Mouse (Mus musculus) Patski (cell line): ENCODE measurements around the gene Slc12a3. TPM values are rescaled to one million over a fixed set of nuclear protein-coding genes. Genes with fewer than 3 reads are reported as not detected.

Experiments used
- ATAC-seq: fragments of 100-300 bp; one replicate; pipeline ENCODE4 v1.8.0; 2021
- CTCF ChIA-PET: fragments of 350-600 bp; sonication (Branson Sonifier 250); formaldehyde crosslinking; loops from one replicate; lab custom pipeline; 2022; ENCODE audit warnings: inconsistent platforms; lab: Charles Lee
- POLR2A ChIA-PET: fragments of 350-600 bp; sonication (Branson Sonifier 250); formaldehyde crosslinking; loops from one replicate; lab custom pipeline; 2022; ENCODE audit warnings: antibody characterized with exemption, inconsistent platforms; lab: Charles Lee
- DNase-seq: peaks from one replicate; pipeline ENCODE4 v3.0.0-alpha.2; 2011; ENCODE audit warnings: low read depth, low spot score
- H3K27me3 ChIP-seq: fragments of 371-371 bp; one replicate; pipeline ENCODE4 v1.5.1; 2021
- CTCF ChIP-seq: fragments of 100-300 bp; IDR thresholded peaks from one replicate; pipeline ENCODE4 v1.5.1; 2021
- in situ Hi-C: fragments of 300-500 bp; cut with MboI; formaldehyde crosslinking; loops from 3 replicates; pipeline ENCODE4 v1.11.1; 2018; ENCODE audit warnings: low pct_unique_long_range_greater_than_20kb, mixed read lengths
- polyA plus RNA-seq: library from polyadenylated mRNA; unstranded; gene quantifications from one replicate; pipeline ENCODE4 v1.2.3, GENCODE M21; 2021

Gene Slc12a3
- polyA plus RNA-seq, 1 experiment from 2014 or later, result 0.23 TPM

GRCm38 (mm10) chr8:94297101-94297500 is 31.9 kb upstream of the Slc12a3 start:
- H3K27me3 ChIP-seq, result no peaks in the 10 kb centered on the region
- DNase-seq, result no peak
- ChIA-PET CTCF (no interaction called here), POLR2A (no interaction called here)
- TF ChIP-seq CTCF, result no peak
- in situ Hi-C loops, result no loop called here
- ATAC-seq, result no peak

- ChIA-PET CTCF (interaction anchor here (0.6 to 1.7 kb wide), 6 partner anchors 8 to 192 kb away, joined by 3 to 6 read pairs (median 4); no protein-coding TSS in a partner anchor), POLR2A (interaction anchor here (1.3 kb wide), 1 partner anchor 8 kb away, joined by 6 read pairs; no protein-coding TSS in a partner anchor)
- peak; percentile 61 for DNase-seq
- no peak for TF ChIP-seq CTCF
- peak; percentile 88 for ATAC-seq
- no peaks in the 10 kb centered on the region for H3K27me3 ChIP-seq
- in situ Hi-C loops, result no loop called here
Observed at GRCm38 (mm10) chr8:94300809-94301208, 28.2 kb upstream of the Slc12a3 start.

GRCm38 (mm10) chr8:94304412-94304811 is 24.6 kb upstream of the Slc12a3 start:
- DNase-seq (no peak), ATAC-seq (no peak)
- ChIA-PET POLR2A (no interaction called here), CTCF (interaction anchor here (1.0 to 4.7 kb wide), 5 partner anchors 10 to 117 kb away, joined by 3 to 26 read pairs (median 3); no protein-coding TSS in a partner anchor)
- in situ Hi-C loops, result no loop called here
- H3K27me3 ChIP-seq, result no peaks in the 10 kb centered on the region
- no peak for TF ChIP-seq CTCF

- ChIA-PET CTCF (interaction anchor here (1.5 to 4.7 kb wide), 2 partner anchors 13 to 16 kb away, joined by 7 to 26 read pairs; no protein-coding TSS in a partner anchor), POLR2A (interaction anchor here (0.9 to 1.2 kb wide), 3 partner anchors 11 to 226 kb away, joined by 3 read pairs; partner anchors contain the start of gene Cpne2)
- H3K27me3 ChIP-seq, result no peaks in the 10 kb centered on the region
- no peak for DNase-seq
- TF ChIP-seq CTCF, result no peak
- peak; percentile 89 for ATAC-seq
- in situ Hi-C loops, result no loop called here
Observed at GRCm38 (mm10) chr8:94306989-94307513, 21.9 kb upstream of the Slc12a3 start.

GRCm38 (mm10) chr8:94307652-94308051 is 21.3 kb upstream of the Slc12a3 start:
- ATAC-seq (peak; percentile 9), DNase-seq (no peak)
- in situ Hi-C loops, result no loop called here
- no peaks in the 10 kb centered on the region for H3K27me3 ChIP-seq
- TF ChIP-seq CTCF, result no peak
- POLR2A ChIA-PET, result interaction anchor here (1.2 kb wide), 1 partner anchor 11 kb away, joined by 3 read pairs; no protein-coding TSS in a partner anchor
- CTCF ChIA-PET, result no interaction called here

- in situ Hi-C loops, result no loop called here
- TF ChIP-seq CTCF, result no peak
- H3K27me3 ChIP-seq, result no peaks in the 10 kb centered on the region
- CTCF ChIA-PET, result no interaction called here
- DNase-seq, result no peak
- no peak for ATAC-seq
- POLR2A ChIA-PET, result no interaction called here
Observed at GRCm38 (mm10) chr8:94314069-94314468, 14.9 kb upstream of the Slc12a3 start.

GRCm38 (mm10) chr8:94317249-94317648 is 11.8 kb upstream of the Slc12a3 start:
- DNase-seq (no peak), ATAC-seq (no peak)
- H3K27me3 ChIP-seq, result no peaks in the 10 kb centered on the region
- ChIA-PET POLR2A (no interaction called here), CTCF (interaction anchor here (1.0 to 1.4 kb wide), 3 partner anchors 12 to 176 kb away, joined by 3 to 4 read pairs (median 3); no protein-coding TSS in a partner anchor)
- in situ Hi-C loops, result no loop called here
- no peak for TF ChIP-seq CTCF

- TF ChIP-seq CTCF, result no peak
Observed at GRCm38 (mm10) chr8:94317691-94318090, 11.3 kb upstream of the Slc12a3 start.

GRCm38 (mm10) chr8:94320036-94320435 is 9.0 kb upstream of the Slc12a3 start:
- DNase-seq (no peak), ATAC-seq (no peak)
- ChIA-PET POLR2A (no interaction called here), CTCF (no interaction called here)
- no peaks in the 10 kb centered on the region for H3K27me3 ChIP-seq
- in situ Hi-C loops, result no loop called here
- TF ChIP-seq CTCF, result no peak

More at GRCm38 (mm10) chr8:94317691-94318090, 11.3 kb upstream of the Slc12a3 start:
- ATAC-seq (no peak), DNase-seq (no peak)
- ChIA-PET CTCF (interaction anchor here (1.0 to 1.4 kb wide), 3 partner anchors 13 to 175 kb away, joined by 3 to 4 read pairs (median 3); no protein-coding TSS in a partner anchor), POLR2A (no interaction called here)
- in situ Hi-C loops, result no loop called here
- no peaks in the 10 kb centered on the region for H3K27me3 ChIP-seq

- H3K27me3 ChIP-seq, result no peaks in the 10 kb centered on the region
- in situ Hi-C loops, result no loop called here
- ChIA-PET POLR2A (no interaction called here), CTCF (interaction anchor here (0.9 to 1.5 kb wide), 4 partner anchors 8 to 170 kb away, joined by 3 to 7 read pairs (median 4); no protein-coding TSS in a partner anchor)
- ATAC-seq (no peak), DNase-seq (no peak)
- no peak for TF ChIP-seq CTCF
Observed at GRCm38 (mm10) chr8:94322083-94322482, 6.9 kb upstream of the Slc12a3 start.

GRCm38 (mm10) chr8:94323041-94323440 is 6.0 kb upstream of the Slc12a3 start:
- CTCF ChIA-PET, result interaction anchor here (0.8 to 1.5 kb wide), 4 partner anchors 7 to 169 kb away, joined by 3 to 7 read pairs (median 6); no protein-coding TSS in a partner anchor
- in situ Hi-C loops, result no loop called here
- H3K27me3 ChIP-seq, result no peaks in the 10 kb centered on the region
- DNase-seq (no peak), ATAC-seq (no peak)
- TF ChIP-seq CTCF, result no peak
- POLR2A ChIA-PET, result no interaction called here
